Mouse (Mus musculus): ENCODE data around the gene Ets2.

GRCm38 (mm10) chr16:95739522-95739921 lies 37.6 kb downstream of the Ets2 start:
- TF ChIP-seq CTCF (IDR thresholded peaks at IDR 0.05 in 2 of 3, conservative IDR thresholded peaks at IDR 0.05 in 1 of 3; ENCODE audit: control insufficient read depth in 1 of 3, insufficient read depth in 1 of 3, low read depth in 2 of 3, low read length in 3 of 3, poor library complexity in 1 of 3, severe bottlenecking in 1 of 3), result no peak
- no peak for TF ChIP-seq EP300 (IDR thresholded peaks at IDR 0.05; ENCODE audit: low read depth in 1 of 2, low read length in 2 of 2)
- TF ChIP-seq KAT2A (conservative IDR thresholded peaks at IDR 0.05; ENCODE audit: low read depth, low read length), result no peak
- no peak for TF ChIP-seq CHD1 (IDR thresholded peaks at IDR 0.05; ENCODE audit: low read depth, low read length)
- TF ChIP-seq GATA1 (IDR thresholded peaks at IDR 0.05; ENCODE audit: low read depth, low read length), result no peak
- TF ChIP-seq GABPA (IDR thresholded peaks at IDR 0.05; ENCODE audit: low read depth, low read length), result no peak
- no peak for TF ChIP-seq MEF2A (IDR thresholded peaks at IDR 0.05; ENCODE audit: extremely low read depth, insufficient replicate concordance, low read depth, low read length, poor library complexity, severe bottlenecking)
- no peak for TF ChIP-seq MAX (IDR thresholded peaks at IDR 0.05; ENCODE audit: low read length)
- no peak for TF ChIP-seq BHLHE40 (IDR thresholded peaks at IDR 0.05; ENCODE audit: borderline replicate concordance, low read depth, low read length)
- no peak for TF ChIP-seq CHD2 (IDR thresholded peaks at IDR 0.05; ENCODE audit: low read length)
- TF ChIP-seq MAZ (IDR thresholded peaks at IDR 0.05; ENCODE audit: low read depth, low read length), result no peak

Data from MEL (cell line).